Mouse (Mus musculus): Measurements from ENCODE around the gene Ube3b. TPM values are rescaled to one million over a fixed set of nuclear protein-coding genes. Genes with fewer than 3 reads are reported as not detected.
A peak's percentile ranks its signal among the peaks of the same experiment; 100 is the strongest.

Ube3b gene
- polyA plus RNA-seq, 1 experiment, result 43.0 TPM

GRCm38 (mm10) chr5:114378177-114378920 is 2.1 kb upstream of the Ube3b start:
- Histone ChIP-seq H3K9ac (ENCODE audit: low read depth, poor library complexity, severe bottlenecking) (0 out of 2 replicates have a peak overlapping the region, but pooled peaks have one; percentile 99), H3K36me3 (ENCODE audit: control insufficient read depth, insufficient read depth, low read length, poor library complexity, severe bottlenecking) (no peaks in the 10 kb centered on the region), H3K4me1 (ENCODE audit: control insufficient read depth, insufficient read depth, low read length) (peaks cover 5% of the 10 kb centered on the region), H3K9me3 (replicated peaks; ENCODE audit: control insufficient read depth, insufficient read depth, low read length, poor library complexity, severe bottlenecking) (no peaks in the 10 kb centered on the region), H3K4me3 (ENCODE audit: low read depth, low read length) (no peak overlapping the region), H3K27me3 (ENCODE audit: control insufficient read depth, insufficient read depth, low read length, poor library complexity, severe bottlenecking) (no peaks in the 10 kb centered on the region), H3K27ac (ENCODE audit: insufficient read depth, low read length) (no peak overlapping the region)
- no peak for TF ChIP-seq CTCF (IDR thresholded peaks at IDR 0.05; ENCODE audit: low read depth, low read length)
- no peak for TF ChIP-seq POLR2A (IDR thresholded peaks at IDR 0.05; ENCODE audit: insufficient read depth, low read length)
- TF ChIP-seq EP300 (IDR thresholded peaks at IDR 0.05; ENCODE audit: insufficient read depth, low read depth, low read length), result no peak

- Histone ChIP-seq H3K4me1 (ENCODE audit: control insufficient read depth, insufficient read depth, low read length) (peaks cover 5% of the 10 kb centered on the region), H3K36me3 (ENCODE audit: control insufficient read depth, insufficient read depth, low read length, poor library complexity, severe bottlenecking) (no peaks in the 10 kb centered on the region), H3K27ac (ENCODE audit: insufficient read depth, low read length) (no peak overlapping the region), H3K9ac (ENCODE audit: low read depth, poor library complexity, severe bottlenecking) (peak overlapping the region; percentile 99; the same call in 1 of the 2 replicates), H3K9me3 (replicated peaks; ENCODE audit: control insufficient read depth, insufficient read depth, low read length, poor library complexity, severe bottlenecking) (no peaks in the 10 kb centered on the region), H3K4me3 (ENCODE audit: low read depth, low read length) (no peak overlapping the region), H3K27me3 (ENCODE audit: control insufficient read depth, insufficient read depth, low read length, poor library complexity, severe bottlenecking) (no peaks in the 10 kb centered on the region)
- TF ChIP-seq POLR2A (IDR thresholded peaks at IDR 0.05; ENCODE audit: insufficient read depth, low read length) (no peak), CTCF (IDR thresholded peaks at IDR 0.05; ENCODE audit: low read depth, low read length) (no peak), EP300 (IDR thresholded peaks at IDR 0.05; ENCODE audit: insufficient read depth, low read depth, low read length) (no peak)
Measured at GRCm38 (mm10) chr5:114378936-114379335, 1.5 kb upstream of the Ube3b start.

GRCm38 (mm10) chr5:114379763-114380162 is 644 bp upstream of the Ube3b start:
- Histone ChIP-seq H3K9ac (ENCODE audit: low read depth, poor library complexity, severe bottlenecking) (peak overlapping the region; percentile 99), H3K9me3 (replicated peaks; ENCODE audit: control insufficient read depth, insufficient read depth, low read length, poor library complexity, severe bottlenecking) (no peaks in the 10 kb centered on the region), H3K4me1 (ENCODE audit: control insufficient read depth, insufficient read depth, low read length) (peaks cover under 1% of the 10 kb centered on the region), H3K27ac (ENCODE audit: insufficient read depth, low read length) (no peak overlapping the region), H3K36me3 (ENCODE audit: control insufficient read depth, insufficient read depth, low read length, poor library complexity, severe bottlenecking) (no peaks in the 10 kb centered on the region), H3K4me3 (ENCODE audit: low read depth, low read length) (peak overlapping the region; percentile 87), H3K27me3 (ENCODE audit: control insufficient read depth, insufficient read depth, low read length, poor library complexity, severe bottlenecking) (no peaks in the 10 kb centered on the region)
- TF ChIP-seq POLR2A (IDR thresholded peaks at IDR 0.05; ENCODE audit: insufficient read depth, low read length) (no peak), EP300 (IDR thresholded peaks at IDR 0.05; ENCODE audit: insufficient read depth, low read depth, low read length) (no peak), CTCF (IDR thresholded peaks at IDR 0.05; ENCODE audit: low read depth, low read length) (no peak)

- Histone ChIP-seq H3K9me3 (replicated peaks; ENCODE audit: control insufficient read depth, insufficient read depth, low read length, poor library complexity, severe bottlenecking) (no peaks in the 10 kb centered on the region), H3K9ac (ENCODE audit: low read depth, poor library complexity, severe bottlenecking) (peak overlapping the region; percentile 99), H3K27me3 (ENCODE audit: control insufficient read depth, insufficient read depth, low read length, poor library complexity, severe bottlenecking) (no peaks in the 10 kb centered on the region), H3K4me1 (ENCODE audit: control insufficient read depth, insufficient read depth, low read length) (no peaks in the 10 kb centered on the region), H3K27ac (ENCODE audit: insufficient read depth, low read length) (no peak overlapping the region), H3K36me3 (ENCODE audit: control insufficient read depth, insufficient read depth, low read length, poor library complexity, severe bottlenecking) (0 out of 2 replicates have a peak, but pooled peaks cover 6% of the 10 kb centered on the region), H3K4me3 (ENCODE audit: low read depth, low read length) (peak overlapping the region; percentile 99)
- TF ChIP-seq POLR2A (IDR thresholded peaks at IDR 0.05; ENCODE audit: insufficient read depth, low read length), result no peak
- no peak for TF ChIP-seq EP300 (IDR thresholded peaks at IDR 0.05; ENCODE audit: insufficient read depth, low read depth, low read length)
- no peak for TF ChIP-seq CTCF (IDR thresholded peaks at IDR 0.05; ENCODE audit: low read depth, low read length)
Measured at GRCm38 (mm10) chr5:114381013-114381351, 575 bp downstream of the Ube3b start.

GRCm38 (mm10) chr5:114383184-114383904 is 2.9 kb downstream of the Ube3b start:
- H3K27me3 ChIP-seq (ENCODE audit: control insufficient read depth, insufficient read depth, low read length, poor library complexity, severe bottlenecking), result no peaks in the 10 kb centered on the region
- no peaks in the 10 kb centered on the region for H3K4me1 ChIP-seq (ENCODE audit: control insufficient read depth, insufficient read depth, low read length)
- no peak for TF ChIP-seq EP300 (IDR thresholded peaks at IDR 0.05; ENCODE audit: insufficient read depth, low read depth, low read length)
- peak; percentile 81 for TF ChIP-seq CTCF (IDR thresholded peaks at IDR 0.05; ENCODE audit: low read depth, low read length)
- 0 out of 2 replicates have a peak, but pooled peaks cover 6% of the 10 kb centered on the region for H3K36me3 ChIP-seq (ENCODE audit: control insufficient read depth, insufficient read depth, low read length, poor library complexity, severe bottlenecking)
- no peak overlapping the region for H3K27ac ChIP-seq (ENCODE audit: insufficient read depth, low read length)
- H3K9ac ChIP-seq (ENCODE audit: low read depth, poor library complexity, severe bottlenecking), result no peak overlapping the region
- no peaks in the 10 kb centered on the region for H3K9me3 ChIP-seq (replicated peaks; ENCODE audit: control insufficient read depth, insufficient read depth, low read length, poor library complexity, severe bottlenecking)
- H3K4me3 ChIP-seq (ENCODE audit: low read depth, low read length), result no peak overlapping the region

- TF ChIP-seq POLR2A (IDR thresholded peaks at IDR 0.05; ENCODE audit: insufficient read depth, low read length) (no peak), CTCF (IDR thresholded peaks at IDR 0.05; ENCODE audit: low read depth, low read length) (no peak), EP300 (IDR thresholded peaks at IDR 0.05; ENCODE audit: insufficient read depth, low read depth, low read length) (no peak)
- H3K36me3 ChIP-seq (ENCODE audit: control insufficient read depth, insufficient read depth, low read length, poor library complexity, severe bottlenecking), result 0 out of 2 replicates have a peak, but pooled peaks cover 6% of the 10 kb centered on the region
- no peak overlapping the region for H3K4me3 ChIP-seq (ENCODE audit: low read depth, low read length)
- no peak overlapping the region for H3K27ac ChIP-seq (ENCODE audit: insufficient read depth, low read length)
- H3K4me1 ChIP-seq (ENCODE audit: control insufficient read depth, insufficient read depth, low read length), result no peaks in the 10 kb centered on the region
- no peaks in the 10 kb centered on the region for H3K9me3 ChIP-seq (replicated peaks; ENCODE audit: control insufficient read depth, insufficient read depth, low read length, poor library complexity, severe bottlenecking)
- no peaks in the 10 kb centered on the region for H3K27me3 ChIP-seq (ENCODE audit: control insufficient read depth, insufficient read depth, low read length, poor library complexity, severe bottlenecking)
- H3K9ac ChIP-seq (ENCODE audit: low read depth, poor library complexity, severe bottlenecking), result no peak overlapping the region
Measured at GRCm38 (mm10) chr5:114384448-114384847, 4.0 kb downstream of the Ube3b start.
